Mouse (Mus musculus) MEL (cell line): Measurements from ENCODE around the gene Apba2.

Experiments
- CHD1 ChIP-seq: IDR thresholded peaks from 2 replicates; pipeline ENCODE4 v1.6.1; 2012; ENCODE audit warnings: low read depth, mild to moderate bottlenecking, inconsistent platforms, low read length, improper control_type of control experiment
- CTCF ChIP-seq, 3 experiments: IDR thresholded peaks in 2 of 3; conservative IDR thresholded peaks in 1 of 3; 2 replicates each; pipeline ENCODE4 v1.5.1; 2011 to 2012; ENCODE audit warnings: low read length in 3 of 3, low read depth in 2 of 3, mild to moderate bottlenecking in 2 of 3, improper control_type of control experiment in 1 of 3, inconsistent platforms in 1 of 3, mixed read lengths in 1 of 3, moderate library complexity in 1 of 3; ENCODE audit not compliant: control insufficient read depth in 1 of 3, insufficient read depth in 1 of 3, poor library complexity in 1 of 3, severe bottlenecking in 1 of 3
- ELF1 ChIP-seq: IDR thresholded peaks from 2 replicates; pipeline ENCODE4 v1.6.1; 2014; ENCODE audit warnings: low read depth, mild to moderate bottlenecking, inconsistent platforms, low read length, improper control_type of control experiment, moderate library complexity
- POLR2A ChIP-seq, 2 experiments: IDR thresholded peaks; 2 replicates each; pipeline ENCODE4 v1.6.1; 2011 to 2012; ENCODE audit warnings: low read length in 2 of 2, mild to moderate bottlenecking in 2 of 2, control low read depth in 1 of 2, improper control_type of control experiment in 1 of 2, low read depth in 1 of 2, moderate library complexity in 1 of 2; ENCODE audit not compliant: control insufficient read depth in 1 of 2, insufficient read depth in 1 of 2, poor library complexity in 1 of 2
- USF2 ChIP-seq, 2 experiments: IDR thresholded peaks; 2 replicates each; pipeline ENCODE4 v1.6.1; 2011 to 2012; ENCODE audit warnings: improper control_type of control experiment in 2 of 2, low read length in 2 of 2, borderline replicate concordance in 1 of 2, inconsistent platforms in 1 of 2, low read depth in 1 of 2, mild to moderate bottlenecking in 1 of 2; ENCODE audit not compliant: insufficient read depth in 1 of 2

GRCm38 (mm10) chr7:64546801-64547200 is 45.3 kb downstream of the Apba2 start:
- TF ChIP-seq USF2 (IDR thresholded peaks at IDR 0.05; ENCODE audit: borderline replicate concordance in 1 of 2, insufficient read depth in 1 of 2, low read depth in 1 of 2, low read length in 2 of 2) (no peak), POLR2A (IDR thresholded peaks at IDR 0.05; ENCODE audit: control insufficient read depth in 1 of 2, insufficient read depth in 1 of 2, low read depth in 1 of 2, low read length in 2 of 2, poor library complexity in 1 of 2) (no peak), CTCF (IDR thresholded peaks at IDR 0.05 in 2 of 3, conservative IDR thresholded peaks at IDR 0.05 in 1 of 3; ENCODE audit: control insufficient read depth in 1 of 3, insufficient read depth in 1 of 3, low read depth in 2 of 3, low read length in 3 of 3, poor library complexity in 1 of 3, severe bottlenecking in 1 of 3) (no peak), ELF1 (no peak), CHD1 (no peak)
